Mouse (Mus musculus) ES-Bruce4 (cell line): ENCODE measurements around the gene Ush2a.

Experiments
- CTCF ChIP-seq: IDR thresholded peaks from one replicate; pipeline ENCODE4 v1.8.1; 2011; ENCODE audit warnings: low read depth, low read length
- EP300 ChIP-seq: IDR thresholded peaks from 2 replicates; pipeline ENCODE4 v1.6.1; 2011; ENCODE audit warnings: low read depth, low read length; ENCODE audit not compliant: insufficient read depth
- POLR2A ChIP-seq: IDR thresholded peaks from one replicate; pipeline ENCODE4 v1.8.1; 2011; ENCODE audit warnings: low read length; ENCODE audit not compliant: insufficient read depth

GRCm38 (mm10) chr1:189007980-189008324 is 746.1 kb downstream of the Ush2a start:
- TF ChIP-seq POLR2A (no peak), EP300 (no peak), CTCF (no peak)
